Mouse (Mus musculus): ENCODE data around the gene Alx3.

Alx3 gene

GRCm38 (mm10) chr3:107583893-107584292, 10.9 kb upstream of the Alx3 start:
- DNase-seq, result no peak

- DNase-seq, result no peak
These were observed 8.3 kb upstream of the Alx3 start for GRCm38 (mm10) chr3:107586504-107586903.

- no peak for DNase-seq
These were observed 3.2 kb upstream of the Alx3 start for GRCm38 (mm10) chr3:107591612-107592011.

- no peak for DNase-seq
These were observed 1.2 kb upstream of the Alx3 start for GRCm38 (mm10) chr3:107593632-107594031.

- no peak for DNase-seq
These were observed 570 bp downstream of the Alx3 start for GRCm38 (mm10) chr3:107595264-107595937.

GRCm38 (mm10) chr3:107595938-107596461, 1.2 kb downstream of the Alx3 start:
- DNase-seq, result no peak

GRCm38 (mm10) chr3:107596559-107596958, 1.7 kb downstream of the Alx3 start:
- peak; percentile 3 for DNase-seq

- DNase-seq, result no peak
These were observed 2.3 kb downstream of the Alx3 start for GRCm38 (mm10) chr3:107597134-107597533.

GRCm38 (mm10) chr3:107597586-107598389, 3.0 kb downstream of the Alx3 start:
- no peak for DNase-seq

- DNase-seq, result no peak
These were observed 5.3 kb downstream of the Alx3 start for GRCm38 (mm10) chr3:107600127-107600526.

GRCm38 (mm10) chr3:107605304-107605703, 10.5 kb downstream of the Alx3 start:
- DNase-seq, result peak; percentile 70

GRCm38 (mm10) chr3:107607221-107607620, 12.4 kb downstream of the Alx3 start:
- no peak for DNase-seq

GRCm38 (mm10) chr3:107608808-107609207, 14.0 kb downstream of the Alx3 start:
- DNase-seq, result no peak

- DNase-seq, result no peak
These were observed 14.5 kb downstream of the Alx3 start for GRCm38 (mm10) chr3:107609376-107609775.

GRCm38 (mm10) chr3:107611394-107611793, 16.6 kb downstream of the Alx3 start:
- no peak for DNase-seq

GRCm38 (mm10) chr3:107612902-107613525, 18.2 kb downstream of the Alx3 start:
- DNase-seq, result peak; percentile 74

- no peak for DNase-seq
These were observed 23.0 kb downstream of the Alx3 start for GRCm38 (mm10) chr3:107617800-107618199.

- DNase-seq, result no peak
These were observed 25.1 kb downstream of the Alx3 start for GRCm38 (mm10) chr3:107619911-107620310.

GRCm38 (mm10) chr3:107621286-107622075, 26.6 kb downstream of the Alx3 start:
- DNase-seq, result no peak

GRCm38 (mm10) chr3:107622537-107622936, 27.7 kb downstream of the Alx3 start:
- no peak for DNase-seq

GRCm38 (mm10) chr3:107624424-107624823, 29.6 kb downstream of the Alx3 start:
- DNase-seq, result no peak

GRCm38 (mm10) chr3:107625536-107625935, 30.7 kb downstream of the Alx3 start:
- DNase-seq, result no peak

- DNase-seq, result no peak
These were observed 31.9 kb downstream of the Alx3 start for GRCm38 (mm10) chr3:107626751-107627150.
